Mouse (Mus musculus) cerebellum, adult 8-10 months (tissue): Measurements from ENCODE around the gene Nras.
A peak's percentile ranks its signal among the peaks of the same experiment; 100 is the strongest.

Source experiments
- DNase-seq: peaks from one replicate; pipeline ENCODE4 v3.0.0; 2022

Gene Nras

DNA sequence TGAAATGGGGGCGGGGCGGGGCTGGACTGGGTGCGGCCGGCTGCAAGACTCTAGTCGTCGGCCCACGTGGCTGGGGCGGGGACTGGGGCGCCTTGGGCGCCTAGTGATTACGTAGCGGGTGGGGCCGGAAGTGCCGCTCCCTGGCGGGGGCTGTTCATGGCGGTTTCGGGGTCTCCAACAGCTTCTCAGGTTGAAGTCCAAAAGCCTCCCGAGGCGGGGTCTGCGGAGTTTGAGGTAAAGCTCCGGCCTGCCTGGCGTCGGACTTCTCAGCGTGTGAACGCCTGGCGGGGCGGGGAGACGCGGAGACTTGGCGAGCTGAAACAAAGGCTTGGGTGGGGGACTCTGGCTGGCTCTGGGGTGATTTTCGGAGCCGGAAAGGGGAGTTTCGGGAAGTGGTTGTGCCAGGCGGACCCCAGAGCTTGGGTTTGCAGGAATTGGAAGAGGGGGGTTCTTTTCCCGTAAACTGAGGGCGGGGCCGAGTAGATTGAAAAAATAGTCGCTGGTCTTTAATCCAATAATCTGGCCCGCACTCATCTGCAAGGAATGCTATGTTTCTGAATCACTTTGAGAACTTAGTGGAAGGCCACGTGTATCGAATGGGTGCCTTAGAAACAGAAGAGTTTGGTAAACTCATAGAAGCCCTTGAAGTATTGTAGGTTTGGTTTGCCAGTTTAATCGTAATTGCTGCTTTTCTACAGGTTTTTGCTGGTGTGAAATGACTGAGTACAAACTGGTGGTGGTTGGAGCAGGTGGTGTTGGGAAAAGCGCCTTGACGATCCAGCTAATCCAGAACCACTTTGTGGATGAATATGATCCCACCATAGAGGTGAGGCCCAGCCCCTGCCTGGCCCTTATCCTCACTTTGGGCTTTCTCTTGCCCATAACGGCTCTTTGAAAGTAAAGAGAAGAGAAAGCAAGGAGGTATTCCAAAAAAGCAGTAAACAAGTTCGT, at the start of gene Nras:
Nras (plus strand) TSS at position 79 of the 951 bp plus-strand sequence.
- DNase-seq = peak; percentile 75

DNA sequence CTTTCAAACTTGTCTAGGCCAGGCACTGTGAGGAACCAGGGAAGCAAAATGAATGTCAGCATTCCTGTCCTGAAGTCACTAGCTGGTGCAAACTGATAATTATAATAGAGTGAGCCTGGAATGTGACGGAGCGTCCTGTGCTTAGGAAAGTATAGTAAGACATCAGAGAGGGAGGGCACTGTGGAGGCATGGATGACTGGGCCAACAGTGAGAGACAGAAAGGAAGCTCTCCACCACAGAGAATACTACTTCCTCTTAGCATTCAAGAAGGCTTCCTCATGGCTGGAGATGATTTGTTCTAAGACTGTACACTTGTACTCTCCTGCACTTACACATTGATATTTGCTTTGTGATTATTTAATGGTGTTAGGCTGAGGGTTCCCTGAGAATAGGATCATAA, 40.7 kb upstream of the Nras start:
- no peak for DNase-seq

DNA sequence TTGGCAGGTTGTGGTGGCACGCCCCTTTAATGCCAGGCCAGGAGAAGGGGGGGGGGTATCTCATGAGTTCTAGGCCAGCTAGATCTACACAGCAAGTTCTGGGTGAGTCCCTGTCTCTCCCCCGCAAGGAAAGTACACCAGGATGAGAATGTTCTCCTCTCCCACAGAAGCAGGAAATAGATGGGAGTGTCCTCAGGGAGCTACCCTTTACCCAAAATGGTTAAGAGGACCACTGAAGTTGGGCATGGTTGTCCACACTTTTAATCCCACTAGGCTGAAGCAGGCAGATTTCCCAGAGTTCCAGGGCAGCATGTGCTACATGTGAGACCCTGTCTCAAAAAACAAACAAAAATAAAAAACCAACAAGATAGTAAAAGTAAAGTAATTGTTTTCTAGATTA, 38.6 kb upstream of the Nras start:
- DNase-seq = no peak

DNA sequence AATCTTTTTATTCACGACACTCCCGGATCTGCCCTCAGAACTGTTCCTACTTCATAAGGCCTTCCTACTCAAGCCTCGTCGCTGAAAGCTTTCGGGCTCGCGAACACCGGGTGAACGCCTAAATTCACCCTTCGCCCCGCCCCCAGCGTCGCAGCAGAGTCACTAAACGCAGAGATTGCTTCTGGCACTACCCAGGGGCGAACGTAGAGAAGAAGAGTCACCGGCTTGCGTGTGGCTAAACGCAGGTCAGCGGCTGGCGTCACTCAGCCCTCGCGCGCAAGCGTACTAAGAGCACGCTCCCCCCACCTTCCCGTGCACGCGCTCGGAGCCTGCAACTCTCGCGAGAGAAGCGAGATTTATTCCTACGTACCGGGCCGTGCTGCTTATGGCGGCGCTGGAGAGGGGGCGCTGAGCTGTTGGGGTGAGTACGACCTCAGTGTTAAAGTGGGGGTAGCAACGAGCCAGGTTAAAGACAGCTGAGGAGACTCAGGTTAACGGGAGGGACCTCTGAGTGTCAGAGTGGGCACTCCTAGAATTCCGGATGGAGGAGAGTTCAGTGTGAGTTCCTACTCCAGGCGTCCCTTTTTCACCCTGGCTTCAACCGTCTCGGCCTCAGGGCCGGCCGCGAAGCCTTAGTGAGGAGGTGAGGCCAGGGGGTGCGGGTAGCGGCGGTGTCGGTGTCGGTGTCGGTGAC, 37.7 kb upstream of the Nras start, which contains the start of gene Csde1:
Csde1 (plus strand) TSS at position 178 of the 694 bp plus-strand sequence.
- DNase-seq = peak; percentile 97

DNA sequence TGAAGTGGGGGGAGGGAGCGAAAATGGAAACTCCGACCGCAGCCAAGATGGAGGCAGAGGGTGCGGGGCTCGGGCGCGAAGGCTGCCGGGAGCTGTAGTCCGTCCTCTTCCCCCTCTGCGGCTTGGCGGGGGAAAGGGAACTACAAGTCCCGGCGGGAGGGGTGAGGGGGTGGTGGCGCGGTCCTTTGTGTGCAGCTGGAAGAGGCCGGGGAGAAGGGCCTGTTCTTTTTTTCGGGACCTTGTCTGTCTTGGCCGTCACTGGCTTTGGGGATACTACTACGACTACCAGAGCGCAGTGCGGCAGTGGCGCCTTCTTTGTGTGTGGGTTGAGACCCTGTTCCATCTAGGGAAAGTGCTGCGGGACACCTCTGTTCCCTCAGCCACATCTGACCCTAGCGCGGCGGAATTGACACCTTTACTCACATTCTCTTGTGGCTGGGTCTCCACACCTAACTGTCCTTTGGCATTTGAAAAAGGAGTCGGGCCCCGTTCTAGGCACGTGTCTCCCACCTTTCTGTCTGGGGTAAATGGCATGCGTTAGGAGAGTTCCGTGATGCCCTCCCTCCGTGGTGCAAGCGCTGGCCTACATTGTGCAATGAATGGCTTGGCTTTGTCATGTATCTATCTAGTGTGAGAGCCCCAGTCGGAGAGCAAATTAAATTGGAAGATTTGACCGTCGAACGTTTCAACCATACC, 37.0 kb upstream of the Nras start:
- DNase-seq = peak; percentile 79

DNA sequence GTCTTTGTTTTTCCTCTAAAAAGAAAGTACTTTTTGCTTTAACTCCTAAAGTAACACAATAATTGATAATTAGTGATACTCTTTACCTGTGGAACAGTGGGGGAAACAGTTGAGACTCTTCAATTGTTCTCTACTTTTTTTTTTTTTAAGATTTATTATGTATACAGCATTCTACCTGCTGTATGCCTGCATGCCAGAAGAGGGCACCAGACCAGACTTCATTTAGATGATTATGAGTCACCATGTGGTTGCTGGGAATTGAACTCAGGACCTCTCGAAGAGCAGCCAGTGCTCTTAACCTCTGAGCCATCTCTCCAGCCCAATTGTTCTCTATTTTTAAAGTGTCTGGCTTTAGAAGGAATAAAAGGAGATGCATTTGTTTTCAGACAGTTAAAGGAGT, 31.9 kb upstream of the Nras start:
- no peak for DNase-seq

DNA sequence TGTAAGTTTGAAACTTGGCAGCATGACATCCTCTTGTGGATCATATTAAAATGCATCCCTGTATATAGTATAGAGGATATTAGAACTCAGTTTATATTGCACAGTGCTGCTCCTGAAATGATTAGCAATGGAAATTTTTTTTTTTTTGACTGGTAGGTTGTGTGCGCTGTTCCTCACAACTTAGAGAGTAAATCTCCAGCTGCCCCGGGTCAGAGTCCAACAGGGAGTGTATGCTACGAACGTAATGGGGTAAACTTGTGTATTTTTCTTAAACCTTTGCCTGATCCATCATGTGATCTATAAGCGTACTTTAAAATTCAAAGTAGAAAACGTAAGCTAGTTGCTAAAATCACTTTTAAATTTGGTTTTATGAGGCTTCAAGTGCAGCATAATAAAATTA, 17.8 kb upstream of the Nras start:
- no peak for DNase-seq

DNA sequence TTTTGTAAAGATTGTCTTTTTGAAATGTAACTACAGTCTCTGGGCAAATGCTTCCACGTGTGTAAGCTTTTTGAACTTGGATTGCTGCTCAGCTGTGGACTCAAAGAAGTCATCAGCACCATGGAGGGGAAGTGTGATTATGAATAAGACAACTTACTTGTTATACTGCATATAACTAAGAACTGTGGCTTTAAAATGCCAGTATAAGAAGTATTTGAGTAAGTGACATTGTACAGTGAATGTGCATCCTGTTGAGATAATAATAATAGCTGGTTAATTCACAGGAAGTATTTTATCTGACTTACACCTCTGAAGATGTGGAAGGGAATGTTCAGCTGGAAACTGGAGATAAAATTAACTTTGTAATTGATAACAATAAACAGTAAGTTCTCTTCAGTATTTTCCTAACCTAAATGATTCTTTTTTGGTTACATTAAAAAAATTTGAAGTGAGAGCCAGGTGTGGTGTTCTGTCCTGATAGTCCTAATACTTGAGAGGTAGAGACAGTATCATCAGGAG, 17.2 kb upstream of the Nras start:
- no peak for DNase-seq

DNA sequence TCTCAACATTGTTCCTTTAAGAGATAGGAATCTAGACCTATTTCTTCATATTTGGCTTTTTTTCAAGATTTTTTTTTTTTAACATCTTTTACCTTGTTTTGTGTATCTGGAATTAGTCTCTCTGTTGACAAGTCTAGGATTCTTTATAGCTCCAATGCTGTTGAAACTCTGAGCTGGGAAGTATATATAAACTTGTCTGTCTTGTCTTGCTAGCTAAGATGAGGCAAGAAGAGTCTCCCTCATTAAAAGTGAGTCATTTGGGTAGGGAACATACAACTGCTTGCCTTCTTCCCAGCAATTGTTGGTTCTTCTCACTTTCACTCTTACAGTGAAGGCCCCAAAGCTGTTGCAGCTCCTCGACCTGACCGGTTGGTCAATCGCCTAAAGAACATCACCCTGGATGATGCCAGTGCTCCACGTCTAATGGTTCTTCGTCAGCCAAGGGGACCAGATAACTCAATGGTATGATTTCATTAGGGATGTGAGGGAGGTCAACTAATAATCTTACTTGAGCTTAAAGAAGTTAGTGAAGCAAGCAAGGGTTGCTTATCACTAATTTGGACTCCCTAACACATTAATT, 2.0 kb upstream of the Nras start:
- DNase-seq = no peak

DNA sequence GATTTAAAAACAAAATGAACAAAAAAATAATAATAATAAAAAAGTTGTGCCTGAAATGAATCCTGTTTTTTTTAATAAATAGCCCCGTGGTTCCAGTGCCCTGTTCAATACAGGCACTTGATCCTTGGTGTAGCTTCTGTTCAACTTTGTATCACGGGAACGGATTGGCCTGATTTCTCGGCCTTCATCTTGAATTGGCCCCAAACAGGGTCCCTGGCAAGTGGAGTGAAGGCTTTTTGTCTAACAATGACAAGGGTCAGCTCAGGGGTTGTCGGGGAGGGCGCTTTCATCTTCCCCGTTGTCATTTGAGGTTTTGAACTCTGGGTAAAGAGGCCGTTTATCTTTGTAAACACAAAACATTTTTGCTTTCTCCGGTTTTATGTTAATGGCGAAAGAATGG, 333 bp upstream of the Nras start:
- no peak for DNase-seq

DNA sequence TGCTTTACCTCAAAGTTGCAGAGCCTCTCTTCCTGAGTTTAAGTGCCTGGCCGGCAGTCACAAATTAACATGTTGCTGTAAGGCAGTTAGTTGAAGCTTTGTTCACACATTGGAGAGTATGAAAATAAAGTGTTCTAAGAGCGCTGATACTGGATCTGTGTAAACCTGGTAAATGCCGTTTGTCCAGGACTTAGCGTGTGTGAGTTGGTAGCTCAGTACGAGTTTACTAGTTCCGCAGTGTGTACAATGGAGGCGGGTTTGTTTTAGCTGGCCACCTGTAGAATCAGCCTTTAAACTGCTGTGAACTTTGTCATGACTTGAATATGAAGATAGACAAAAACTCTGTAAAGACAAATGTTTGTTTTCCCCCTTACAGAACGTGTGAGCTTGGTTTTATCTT, 8.8 kb downstream of the Nras start:
- no peak for DNase-seq

DNA sequence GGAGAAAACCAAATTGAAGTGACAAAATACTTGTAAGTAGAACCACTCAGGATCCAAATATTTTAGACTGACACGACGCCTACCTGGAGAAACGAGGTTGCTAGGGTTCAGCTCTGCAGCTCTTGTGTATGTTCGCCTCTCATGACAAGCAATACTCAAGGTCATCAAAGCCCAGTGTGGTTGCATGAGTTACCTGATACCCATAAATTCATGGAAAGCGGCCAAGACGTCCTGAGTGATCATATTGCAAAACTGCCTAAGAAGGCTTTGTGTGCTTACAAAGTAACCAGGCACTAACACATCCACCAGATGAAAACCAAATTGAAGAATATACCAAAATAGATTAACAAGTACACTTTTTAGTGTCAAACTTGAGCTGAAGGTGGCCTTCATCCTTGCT, 10.9 kb downstream of the Nras start:
- no peak for DNase-seq

DNA sequence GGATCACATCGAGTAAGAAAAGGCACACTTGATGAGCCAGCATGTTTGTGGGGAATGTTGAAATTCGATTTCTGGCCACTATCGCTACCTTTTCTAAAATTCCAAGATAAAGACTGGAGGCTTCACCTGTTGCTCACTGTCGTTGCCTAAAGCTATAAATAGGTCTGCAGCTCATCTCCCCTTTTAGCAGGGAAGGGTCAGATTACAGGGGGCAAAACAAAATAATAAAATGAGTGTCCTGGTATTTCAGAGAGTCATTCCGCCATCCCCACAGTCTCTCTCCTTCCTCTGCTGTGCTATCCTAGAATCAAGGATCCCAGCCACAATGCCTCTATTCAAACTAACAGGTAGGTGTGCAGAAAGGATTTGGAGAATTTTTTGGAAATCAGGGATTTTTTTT, 15.7 kb downstream of the Nras start, which contains the start of gene Ampd1:
Ampd1 (plus strand) TSS at position 244 of the 400 bp plus-strand sequence.
- no peak for DNase-seq

DNA sequence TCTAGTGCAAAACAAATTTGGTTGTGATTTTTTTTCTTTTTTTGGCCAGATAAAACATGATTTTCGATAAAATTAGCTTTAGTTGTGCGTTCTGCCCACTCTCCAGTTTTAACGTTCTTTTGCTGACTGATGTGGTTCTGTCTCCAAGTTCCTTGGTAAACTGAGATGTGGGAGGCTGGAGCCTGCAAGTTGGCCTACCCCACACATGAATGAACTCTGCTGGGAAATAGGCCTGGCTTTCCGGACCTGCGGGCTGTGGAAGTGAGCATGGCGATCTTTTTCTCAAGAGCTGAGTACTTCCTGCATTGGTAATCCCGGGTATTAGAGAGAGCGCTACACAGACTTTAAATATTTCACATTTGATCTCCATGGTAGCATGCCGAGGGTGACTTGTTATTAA, 17.8 kb downstream of the Nras start:
- no peak for DNase-seq

DNA sequence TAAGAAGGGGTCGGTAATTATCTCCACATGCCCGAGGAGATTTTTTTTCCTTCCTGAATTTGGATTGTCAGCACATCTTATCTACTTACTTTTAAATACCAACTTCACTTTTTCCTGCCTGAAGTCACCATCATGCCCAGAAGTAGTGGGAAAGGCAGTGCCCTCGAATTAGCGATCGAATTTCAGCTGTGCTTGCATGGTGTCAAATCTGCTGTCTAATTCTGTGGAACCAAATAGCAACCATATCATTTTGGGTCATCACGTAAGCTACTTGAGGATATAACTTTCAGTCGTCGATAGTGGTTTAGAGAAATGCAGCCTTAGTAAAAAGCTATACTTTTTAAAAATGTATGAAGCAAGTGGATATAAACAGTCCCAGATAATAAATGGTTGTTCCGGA, 18.4 kb downstream of the Nras start:
- no peak for DNase-seq

DNA sequence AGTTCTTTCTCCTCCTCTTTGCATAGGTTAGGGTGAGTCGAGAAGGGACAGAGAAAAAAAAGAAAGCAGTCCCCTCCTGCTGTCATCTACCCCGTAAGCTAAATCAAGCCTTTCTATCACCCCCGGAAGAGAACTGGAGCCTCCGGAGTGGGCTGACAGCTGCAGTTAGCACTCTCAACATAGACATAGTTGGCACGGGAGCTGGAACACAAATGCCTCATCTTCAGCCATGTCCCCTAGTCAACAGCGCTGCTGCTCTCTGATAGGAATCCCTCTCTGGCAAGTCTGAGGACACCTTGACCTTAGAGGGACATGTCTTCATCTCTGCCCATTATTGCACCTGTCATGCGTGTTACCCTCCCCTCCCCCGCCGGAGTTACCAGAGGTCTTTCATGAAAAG, 21.2 kb downstream of the Nras start:
- DNase-seq = no peak

DNA sequence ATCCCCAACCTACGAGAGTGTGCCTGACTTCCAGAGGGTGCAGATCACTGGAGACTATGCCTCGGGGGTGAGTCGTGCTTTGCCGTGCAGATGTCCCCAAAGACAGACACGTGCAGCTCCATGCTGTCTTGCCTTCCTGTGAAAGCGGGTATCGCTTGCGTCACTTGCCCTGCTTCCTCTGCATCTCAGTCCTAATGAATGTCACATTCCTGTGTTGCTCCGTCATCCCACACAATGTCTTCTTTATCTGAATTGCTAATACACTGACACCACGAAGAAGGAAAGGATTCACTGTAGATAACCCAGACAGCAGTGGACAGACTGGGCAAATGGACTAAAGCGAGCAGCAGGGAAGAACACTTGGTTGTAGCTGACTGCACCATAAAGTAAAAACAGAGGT, 23.0 kb downstream of the Nras start:
- DNase-seq = no peak

DNA sequence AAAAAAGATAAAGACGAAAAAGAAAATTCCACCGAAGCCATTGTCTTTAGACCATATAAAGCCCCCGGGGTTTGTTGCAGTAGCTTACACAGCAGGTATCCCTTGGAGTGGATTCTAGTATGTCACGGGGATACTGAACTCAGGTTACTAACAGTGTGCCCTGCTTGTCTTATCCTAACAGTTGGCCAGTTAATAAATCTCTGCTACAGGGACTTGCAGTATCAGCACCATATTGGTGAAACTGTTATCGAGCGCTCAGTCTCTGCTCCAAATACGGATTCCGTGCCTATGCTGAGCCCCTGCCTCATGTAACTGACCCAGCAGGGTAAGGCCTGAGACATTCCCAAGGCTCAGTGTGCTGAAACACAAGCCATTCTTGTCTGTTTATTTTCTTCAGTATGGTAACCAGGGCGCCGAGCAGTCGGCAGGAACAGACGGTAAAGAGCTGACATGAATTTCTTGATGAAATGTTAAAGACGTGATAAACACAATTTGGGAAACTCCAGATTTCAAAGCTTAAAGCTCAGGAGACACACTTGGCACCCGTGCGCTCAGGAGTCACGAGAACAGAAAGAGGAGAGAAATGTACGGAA, 23.9 kb downstream of the Nras start:
- DNase-seq = no peak

DNA sequence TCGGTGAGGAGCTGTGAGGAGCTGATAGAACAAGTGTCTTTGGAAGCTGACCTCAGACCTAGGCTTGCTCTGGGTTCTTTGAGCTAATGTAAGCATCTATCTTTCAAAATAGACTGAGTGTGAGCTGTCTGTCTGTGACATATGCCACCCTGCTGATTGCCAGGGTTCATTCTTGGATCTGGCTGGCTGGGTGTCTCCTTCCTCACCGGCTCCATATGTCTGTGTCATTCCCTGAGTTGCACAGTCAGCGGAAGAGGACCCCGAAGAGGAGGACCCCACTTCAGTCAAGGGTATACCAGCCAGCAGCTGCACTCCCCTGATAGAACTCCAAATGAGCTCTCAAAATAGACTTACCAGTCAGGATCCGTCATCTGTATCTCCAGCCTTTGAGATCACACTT, 24.7 kb downstream of the Nras start:
- DNase-seq = no peak

DNA sequence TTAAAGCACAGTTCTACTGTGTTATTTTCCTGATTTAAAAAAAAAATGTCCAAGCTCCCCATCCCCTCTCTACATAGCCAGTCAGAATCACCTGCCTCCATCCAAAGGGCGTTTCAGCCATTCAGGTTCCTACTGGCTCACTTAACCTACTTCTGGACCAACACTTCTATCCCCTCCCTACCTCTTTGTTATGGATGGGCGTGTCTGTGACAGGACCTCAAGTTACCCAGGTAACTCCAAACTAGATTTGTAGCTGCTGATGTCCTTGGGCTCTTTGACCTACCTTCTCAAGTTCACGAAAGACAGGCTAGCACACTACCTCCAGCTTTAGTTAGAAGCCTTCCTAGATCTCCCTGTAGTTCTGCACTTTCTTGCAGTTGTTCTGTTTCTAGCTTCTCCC, 27.9 kb downstream of the Nras start:
- no peak for DNase-seq

DNA sequence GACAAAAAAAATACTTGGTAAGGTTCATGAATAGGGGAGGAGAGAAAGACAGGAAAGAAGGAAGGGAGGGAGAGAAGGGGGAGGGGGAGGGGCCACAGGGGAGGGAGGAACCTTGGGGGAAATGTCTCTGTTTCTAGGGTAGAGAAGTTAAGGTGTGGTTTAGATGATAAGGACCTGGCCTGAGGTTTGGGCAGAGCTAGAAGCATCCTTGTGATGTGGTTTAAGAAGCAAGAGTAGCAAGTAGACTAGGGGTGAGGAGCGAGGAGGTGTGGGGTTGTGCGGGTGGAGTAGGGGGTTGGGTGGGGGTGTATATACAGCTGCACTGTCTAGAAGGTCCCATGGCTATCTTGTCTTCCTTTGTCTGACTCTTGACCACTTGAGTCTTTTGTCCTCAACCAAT, 33.7 kb downstream of the Nras start:
- DNase-seq = no peak

DNA sequence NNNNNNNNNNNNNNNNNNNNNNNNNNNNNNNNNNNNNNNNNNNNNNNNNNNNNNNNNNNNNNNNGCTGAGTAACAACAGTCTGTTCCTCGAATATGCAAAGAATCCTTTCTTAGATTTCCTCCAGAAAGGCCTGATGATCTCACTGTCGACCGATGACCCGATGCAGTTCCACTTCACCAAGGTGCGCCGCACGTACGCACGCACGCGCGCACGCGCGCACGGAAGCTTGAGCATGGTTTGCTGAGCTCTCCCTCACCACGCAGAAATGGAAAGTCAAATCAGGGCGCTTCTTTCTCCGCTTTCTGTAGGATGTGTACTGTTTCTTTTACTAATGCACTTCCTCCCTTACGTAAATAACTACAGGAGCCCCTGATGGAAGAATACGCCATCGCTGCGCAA, 40.6 kb downstream of the Nras start:
- DNase-seq = no peak

DNA sequence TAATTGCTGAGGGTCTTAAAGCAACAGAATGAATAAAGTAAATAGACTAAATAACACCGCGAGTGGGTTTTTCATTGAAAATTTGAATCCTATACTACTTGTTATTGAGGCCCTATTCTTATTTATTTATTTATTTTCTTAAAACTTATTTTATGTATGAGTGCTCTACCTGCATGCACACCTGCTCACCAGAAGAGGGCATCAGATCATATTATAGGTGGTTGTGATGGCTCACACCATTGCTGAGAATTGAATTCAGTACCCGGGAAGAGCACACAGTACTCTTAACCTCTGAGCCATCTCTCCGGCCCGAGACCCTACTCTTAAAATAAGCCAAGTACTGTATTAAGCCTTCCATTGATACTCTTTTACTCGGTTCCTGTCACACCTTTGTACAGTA, 41.6 kb downstream of the Nras start:
- no peak for DNase-seq
